Mouse (Mus musculus): ENCODE data around the gene Serpine1.

GRCm38 (mm10) chr5:137077187-137077586 is 5.1 kb upstream of the Serpine1 start:
- no peak for TF ChIP-seq CTCF (IDR thresholded peaks at IDR 0.05; ENCODE audit: low read depth, low read length)
- TF ChIP-seq POLR2A (IDR thresholded peaks at IDR 0.05; ENCODE audit: borderline replicate concordance, low read depth, low read length) = no peak
